Mouse (Mus musculus): ENCODE results near the gene Rsbn1. TPM values are rescaled to one million over a fixed set of nuclear protein-coding genes. Genes with fewer than 3 reads are reported as not detected.

Rsbn1 gene
- total RNA-seq (2014; rRNA removed; ENCODE audit: low replicate concordance) (5.2 and 7.9 TPM in 2 replicates), polyA plus RNA-seq (2015; fragmentation: Nextera tagmentation; extraction: Ambion mirVana) (4.7 and 4.8 TPM in 2 replicates)

- Histone ChIP-seq H3K4me3 (ENCODE audit: low read depth, low read length) (peak within 1 kb of the TSS; percentile 76), H3K36me3 (replicated peaks; ENCODE audit: control insufficient read depth, insufficient read depth, low read length) (no peaks in the 10 kb centered on the region), H3K27ac (ENCODE audit: low read depth) (peak within 1 kb of the TSS; percentile 93), H3K4me1 (ENCODE audit: control insufficient read depth, insufficient read depth) (peaks cover 11% of the 10 kb centered on the region), H3K4me2 (ENCODE audit: low read depth, low read length) (peak within 1 kb of the TSS; percentile 74), H3K27me3 (ENCODE audit: control insufficient read depth, insufficient read depth, low read length) (no peaks in the 10 kb centered on the region), H3K9ac (replicated peaks; ENCODE audit: low read depth, low read length) (peak within 1 kb of the TSS; percentile 83), H3K9me3 (replicated peaks; ENCODE audit: control insufficient read depth, low read length) (no peaks in the 10 kb centered on the region)
- peak; percentile 100 for ATAC-seq (ENCODE audit: insufficient read depth, low read depth)
- peak; percentile 99 for DNase-seq (ENCODE audit: low spot score)
- TF ChIP-seq CTCF (IDR thresholded peaks at IDR 0.05; ENCODE audit: low read depth) (no peak), EP300 (IDR thresholded peaks at IDR 0.05; ENCODE audit: low read depth) (peak; percentile 65; the same call in 1 of the 2 replicates)
- under 1% methylated on average over 55 of the region's 55 CpGs for WGBS
Observed at GRCm38 (mm10) chr3:103914010-103914669, at the start of gene Rsbn1. Rsbn1 (plus strand) TSS chr3:103914120.

- Histone ChIP-seq H3K9ac (replicated peaks; ENCODE audit: low read depth, low read length) (no peak overlapping the region), H3K36me3 (replicated peaks; ENCODE audit: control insufficient read depth, insufficient read depth, low read length) (no peaks in the 10 kb centered on the region), H3K4me1 (ENCODE audit: control insufficient read depth, insufficient read depth) (0 out of 2 replicates have a peak, but pooled peaks cover 4% of the 10 kb centered on the region), H3K4me3 (ENCODE audit: low read depth, low read length) (no peak overlapping the region), H3K9me3 (replicated peaks; ENCODE audit: control insufficient read depth, low read length) (no peaks in the 10 kb centered on the region), H3K27ac (ENCODE audit: low read depth) (no peak overlapping the region), H3K27me3 (ENCODE audit: control insufficient read depth, insufficient read depth, low read length) (no peaks in the 10 kb centered on the region), H3K4me2 (ENCODE audit: low read depth, low read length) (no peak overlapping the region)
- no peak for TF ChIP-seq CTCF (IDR thresholded peaks at IDR 0.05; ENCODE audit: low read depth)
- TF ChIP-seq EP300 (IDR thresholded peaks at IDR 0.05; ENCODE audit: low read depth): no peak
- 91% methylated on average over 6 of the region's 6 CpGs for WGBS
- ATAC-seq (ENCODE audit: insufficient read depth, low read depth) (no peak), DNase-seq (ENCODE audit: low spot score) (no peak)
Observed at GRCm38 (mm10) chr3:103864200-103864599, 49.7 kb upstream of the Rsbn1 start.

GRCm38 (mm10) chr3:103867424-103867971, 46.4 kb upstream of the Rsbn1 start:
- Histone ChIP-seq H3K27ac (ENCODE audit: low read depth) (no peak overlapping the region), H3K36me3 (replicated peaks; ENCODE audit: control insufficient read depth, insufficient read depth, low read length) (no peaks in the 10 kb centered on the region), H3K4me3 (ENCODE audit: low read depth, low read length) (no peak overlapping the region), H3K4me1 (ENCODE audit: control insufficient read depth, insufficient read depth) (no peaks in the 10 kb centered on the region), H3K9me3 (replicated peaks; ENCODE audit: control insufficient read depth, low read length) (no peaks in the 10 kb centered on the region), H3K4me2 (ENCODE audit: low read depth, low read length) (no peak overlapping the region), H3K27me3 (ENCODE audit: control insufficient read depth, insufficient read depth, low read length) (no peaks in the 10 kb centered on the region), H3K9ac (replicated peaks; ENCODE audit: low read depth, low read length) (no peak overlapping the region)
- TF ChIP-seq EP300 (IDR thresholded peaks at IDR 0.05; ENCODE audit: low read depth) (no peak), CTCF (IDR thresholded peaks at IDR 0.05; ENCODE audit: low read depth) (no peak)
- DNase-seq (ENCODE audit: low spot score) (no peak), ATAC-seq (ENCODE audit: insufficient read depth, low read depth) (no peak)
- 84% methylated on average over 5 of the region's 5 CpGs for WGBS

- no peaks in the 10 kb centered on the region for H3K4me1 ChIP-seq (ENCODE audit: control insufficient read depth, insufficient read depth)
- no peak overlapping the region for H3K4me3 ChIP-seq (ENCODE audit: low read depth, low read length)
- no peak overlapping the region for H3K4me2 ChIP-seq (ENCODE audit: low read depth, low read length)
- no peak overlapping the region for H3K27ac ChIP-seq (ENCODE audit: low read depth)
- 74% methylated on average over 4 of the region's 4 CpGs for WGBS
- H3K9ac ChIP-seq (replicated peaks; ENCODE audit: low read depth, low read length): no peak overlapping the region
- no peaks in the 10 kb centered on the region for H3K27me3 ChIP-seq (ENCODE audit: control insufficient read depth, insufficient read depth, low read length)
- TF ChIP-seq EP300 (IDR thresholded peaks at IDR 0.05; ENCODE audit: low read depth): no peak
- no peak for TF ChIP-seq CTCF (IDR thresholded peaks at IDR 0.05; ENCODE audit: low read depth)
- DNase-seq (ENCODE audit: low spot score) (no peak), ATAC-seq (ENCODE audit: insufficient read depth, low read depth) (no peak)
- H3K9me3 ChIP-seq (replicated peaks; ENCODE audit: control insufficient read depth, low read length): no peaks in the 10 kb centered on the region
- H3K36me3 ChIP-seq (replicated peaks; ENCODE audit: control insufficient read depth, insufficient read depth, low read length): no peaks in the 10 kb centered on the region
Observed at GRCm38 (mm10) chr3:103868008-103868407, 45.9 kb upstream of the Rsbn1 start.

- no peak for DNase-seq (ENCODE audit: low spot score)
Observed at GRCm38 (mm10) chr3:103872663-103873098, 41.2 kb upstream of the Rsbn1 start.

More at GRCm38 (mm10) chr3:103872663-103873098, 41.2 kb upstream of the Rsbn1 start:
- Histone ChIP-seq H3K4me2 (ENCODE audit: low read depth, low read length) (no peak overlapping the region), H3K9me3 (replicated peaks; ENCODE audit: control insufficient read depth, low read length) (no peaks in the 10 kb centered on the region), H3K4me3 (ENCODE audit: low read depth, low read length) (no peak overlapping the region), H3K9ac (replicated peaks; ENCODE audit: low read depth, low read length) (no peak overlapping the region), H3K4me1 (ENCODE audit: control insufficient read depth, insufficient read depth) (no peaks in the 10 kb centered on the region), H3K27ac (ENCODE audit: low read depth) (no peak overlapping the region), H3K27me3 (ENCODE audit: control insufficient read depth, insufficient read depth, low read length) (no peaks in the 10 kb centered on the region), H3K36me3 (replicated peaks; ENCODE audit: control insufficient read depth, insufficient read depth, low read length) (no peaks in the 10 kb centered on the region)
- no peak for ATAC-seq (ENCODE audit: insufficient read depth, low read depth)
- WGBS: 63% methylated on average over 3 of the region's 3 CpGs
- no peak for TF ChIP-seq EP300 (IDR thresholded peaks at IDR 0.05; ENCODE audit: low read depth)
- TF ChIP-seq CTCF (IDR thresholded peaks at IDR 0.05; ENCODE audit: low read depth): no peak

Data from heart, postnatal 0 days (tissue).